Mouse (Mus musculus) MEL (cell line): ENCODE data around the gene Enpep.

Source experiments
- CHD1 ChIP-seq: IDR thresholded peaks from 2 replicates; pipeline ENCODE4 v1.6.1; 2012; ENCODE audit warnings: low read depth, mild to moderate bottlenecking, inconsistent platforms, low read length, improper control_type of control experiment
- CTCF ChIP-seq, 3 experiments: IDR thresholded peaks in 2 of 3; conservative IDR thresholded peaks in 1 of 3; 2 replicates each; pipeline ENCODE4 v1.5.1; 2011 to 2012; ENCODE audit warnings: low read length in 3 of 3, low read depth in 2 of 3, mild to moderate bottlenecking in 2 of 3, improper control_type of control experiment in 1 of 3, inconsistent platforms in 1 of 3, mixed read lengths in 1 of 3, moderate library complexity in 1 of 3; ENCODE audit not compliant: control insufficient read depth in 1 of 3, insufficient read depth in 1 of 3, poor library complexity in 1 of 3, severe bottlenecking in 1 of 3

DNA sequence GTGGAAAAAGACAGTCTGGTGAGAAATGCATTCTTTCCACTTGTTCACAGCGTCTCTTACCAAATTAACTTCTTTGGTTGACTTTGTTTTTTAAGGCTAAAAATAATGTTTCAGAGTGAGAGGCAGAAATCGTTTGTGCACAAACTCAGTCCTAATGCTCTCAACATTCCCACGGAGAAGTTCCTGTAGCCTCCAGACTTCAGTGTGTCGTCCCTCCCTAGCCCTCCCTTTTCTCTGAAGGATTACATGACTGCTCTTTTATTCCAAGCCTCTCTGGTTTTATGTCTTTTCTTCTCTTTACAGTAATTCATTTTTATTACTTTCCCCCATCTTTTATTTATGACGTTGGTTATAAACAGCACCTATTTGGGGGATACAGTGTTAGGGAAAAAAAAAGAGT lies 22.6 kb downstream of the Enpep start:
- TF ChIP-seq CTCF (IDR thresholded peaks at IDR 0.05 in 2 of 3, conservative IDR thresholded peaks at IDR 0.05 in 1 of 3; ENCODE audit: control insufficient read depth in 1 of 3, insufficient read depth in 1 of 3, low read depth in 2 of 3, low read length in 3 of 3, poor library complexity in 1 of 3, severe bottlenecking in 1 of 3) (no peak), CHD1 (no peak)
